Comparison of ENCODE assay signal across 8 mouse cellular contexts in the genomic region with DNA sequence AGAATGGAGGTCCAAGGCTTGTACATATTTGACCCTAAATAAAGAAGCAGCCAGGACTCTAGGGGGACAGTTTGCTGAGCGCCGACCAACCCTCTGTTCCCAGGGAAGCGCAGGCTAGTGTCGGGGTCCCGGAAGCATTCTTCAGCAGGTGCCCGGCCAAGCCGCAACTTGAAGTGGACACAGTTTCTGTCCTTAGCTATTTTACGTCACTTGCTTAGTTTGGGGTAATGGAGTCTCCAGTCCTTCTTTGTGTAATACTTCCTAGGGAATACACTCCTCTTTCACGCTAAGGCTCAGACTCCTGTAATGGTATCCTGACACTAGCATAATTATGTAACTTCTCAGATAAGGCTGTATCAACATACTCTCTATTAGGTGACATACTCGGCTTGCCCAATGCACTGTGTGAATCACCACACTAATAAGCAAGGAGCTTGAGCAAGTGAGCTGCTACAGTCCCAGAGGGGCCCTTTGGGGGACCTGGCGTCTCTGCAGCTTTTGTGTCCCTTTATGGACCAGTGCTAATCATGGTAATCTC. TPM values are rescaled to one million over a fixed set of nuclear protein-coding genes. Genes with fewer than 3 reads are reported as not detected.
DNase-seq lines count a peak whose midpoint lies in the region; ATAC-seq lines count a peak whose summit lies in the region.

No protein-coding gene starts in this region.

- intact Hi-C loops in heart, postnatal 10 days (cut with DNase I): loop anchor here (2.0 to 5.0 kb wide), 3 partner anchors 27 to 66 kb away; no protein-coding TSS in a partner anchor
- intact Hi-C loops in gastrocnemius, postnatal 36 days (cut with DNase I): no loop called here

- H3K27me3 ChIP-seq in heart, embryonic 11.5 days (ENCODE audit: control insufficient read depth, insufficient read depth, low read length): no peaks in the 10 kb centered on the region; the same call in 1 of the 2 replicates
- H3K27me3 ChIP-seq in embryonic facial prominence, embryonic 14.5 days (replicated peaks; ENCODE audit: control insufficient read depth, insufficient read depth, low read length): no peaks in the 10 kb centered on the region
- no peaks in the 10 kb centered on the region for H3K27me3 ChIP-seq in hindbrain, embryonic 16.5 days (replicated peaks; ENCODE audit: control insufficient read depth, insufficient read depth, low read length)
- H3K27me3 ChIP-seq in liver, embryonic 16.5 days (ENCODE audit: control insufficient read depth, insufficient read depth, low read depth, low read length): peaks cover 32% of the 10 kb centered on the region
- H3K27me3 ChIP-seq in neural tube, embryonic 13.5 days: peaks cover 5% of the 10 kb centered on the region

- peaks cover 6% of the 10 kb centered on the region for H3K36me3 ChIP-seq in heart, embryonic 11.5 days (ENCODE audit: control insufficient read depth, insufficient read depth, low read length)
- peaks cover 17% of the 10 kb centered on the region for H3K36me3 ChIP-seq in embryonic facial prominence, embryonic 14.5 days (ENCODE audit: control insufficient read depth, insufficient read depth, low read length)
- peaks cover 10% of the 10 kb centered on the region; the same call in 1 of the 2 replicates for H3K36me3 ChIP-seq in hindbrain, embryonic 16.5 days (ENCODE audit: control insufficient read depth, insufficient read depth, low read length)
- H3K36me3 ChIP-seq in liver, embryonic 16.5 days (ENCODE audit: control insufficient read depth, insufficient read depth): no peaks in the 10 kb centered on the region
- H3K36me3 ChIP-seq in neural tube, embryonic 13.5 days: peaks cover 16% of the 10 kb centered on the region

- peak overlapping the region; percentile 93 for H3K9ac ChIP-seq in heart, embryonic 11.5 days (ENCODE audit: low read depth, low read length)
- H3K9ac ChIP-seq in embryonic facial prominence, embryonic 14.5 days (ENCODE audit: low read depth, low read length): peak overlapping the region; percentile 96
- peak overlapping the region; percentile 97 for H3K9ac ChIP-seq in hindbrain, embryonic 16.5 days (ENCODE audit: low read depth, low read length)
- H3K9ac ChIP-seq in liver, embryonic 16.5 days (ENCODE audit: low read depth, low read length): peak overlapping the region; percentile 73; the same call in 1 of the 2 replicates
- peak overlapping the region; percentile 94 for H3K9ac ChIP-seq in neural tube, embryonic 13.5 days

- WGBS in heart, embryonic 11.5 days (ENCODE audit: insufficient replicate concordance): 24% methylated on average over 11 of the region's 11 CpGs
- WGBS in embryonic facial prominence, embryonic 14.5 days: 15% methylated on average over 11 of the region's 11 CpGs
- WGBS in hindbrain, embryonic 16.5 days: 10% methylated on average over 11 of the region's 11 CpGs
- WGBS in liver, embryonic 16.5 days (ENCODE audit: insufficient replicate concordance): 20% methylated on average over 11 of the region's 11 CpGs
- 11% methylated on average over 11 of the region's 11 CpGs for WGBS in neural tube, embryonic 13.5 days

- H3K4me2 ChIP-seq in heart, embryonic 11.5 days: peak overlapping the region; percentile 84
- peak overlapping the region; percentile 90 for H3K4me2 ChIP-seq in embryonic facial prominence, embryonic 14.5 days (ENCODE audit: low read depth, low read length)
- H3K4me2 ChIP-seq in hindbrain, embryonic 16.5 days (ENCODE audit: low read length): peak overlapping the region; percentile 87
- H3K4me2 ChIP-seq in liver, embryonic 16.5 days (ENCODE audit: low read depth, low read length): peak overlapping the region; percentile 83
- H3K4me2 ChIP-seq in neural tube, embryonic 13.5 days: peak overlapping the region; percentile 83

- no peak overlapping the region for H3K27ac ChIP-seq in heart, embryonic 11.5 days (ENCODE audit: low read depth, low read length)
- H3K27ac ChIP-seq in embryonic facial prominence, embryonic 14.5 days (replicated peaks; ENCODE audit: low read depth, low read length): peak overlapping the region; percentile 88; the same call in 1 of the 2 replicates
- H3K27ac ChIP-seq in hindbrain, embryonic 16.5 days (ENCODE audit: low read depth, low read length): peak overlapping the region; percentile 97
- H3K27ac ChIP-seq in liver, embryonic 16.5 days (ENCODE audit: low read length): no peak overlapping the region
- peak overlapping the region; percentile 94 for H3K27ac ChIP-seq in neural tube, embryonic 13.5 days (replicated peaks)

- no peak for ATAC-seq in heart, embryonic 11.5 days (replicated peaks; ENCODE audit: insufficient number of reproducible peaks, low FRiP score, low TSS enrichment)
- ATAC-seq in embryonic facial prominence, embryonic 14.5 days (ENCODE audit: low read depth): no peak; the same call in 1 of the 2 replicates
- peak; percentile 59 for ATAC-seq in hindbrain, embryonic 16.5 days
- no peak for ATAC-seq in liver, embryonic 16.5 days (ENCODE audit: low read depth)
- peak; percentile 40 for ATAC-seq in neural tube, embryonic 13.5 days (ENCODE audit: low read depth)

- no peaks in the 10 kb centered on the region for H3K9me3 ChIP-seq in heart, embryonic 11.5 days (replicated peaks; ENCODE audit: control insufficient read depth, low read length)
- H3K9me3 ChIP-seq in embryonic facial prominence, embryonic 14.5 days (ENCODE audit: control insufficient read depth, low read length): no peaks in the 10 kb centered on the region
- no peaks in the 10 kb centered on the region for H3K9me3 ChIP-seq in hindbrain, embryonic 16.5 days (ENCODE audit: control insufficient read depth, low read length)
- no peaks in the 10 kb centered on the region for H3K9me3 ChIP-seq in liver, embryonic 16.5 days (replicated peaks; ENCODE audit: control insufficient read depth, low read length)
- H3K9me3 ChIP-seq in neural tube, embryonic 13.5 days: no peaks in the 10 kb centered on the region

- H3K4me1 ChIP-seq in heart, embryonic 11.5 days (ENCODE audit: control insufficient read depth, insufficient read depth, low read length): peaks cover 5% of the 10 kb centered on the region; the same call in 1 of the 2 replicates
- peaks cover 28% of the 10 kb centered on the region for H3K4me1 ChIP-seq in embryonic facial prominence, embryonic 14.5 days (ENCODE audit: control insufficient read depth, insufficient read depth, low read length)
- H3K4me1 ChIP-seq in hindbrain, embryonic 16.5 days (ENCODE audit: control insufficient read depth, insufficient read depth, low read depth, low read length): peaks cover 23% of the 10 kb centered on the region
- H3K4me1 ChIP-seq in liver, embryonic 16.5 days (ENCODE audit: control insufficient read depth, low read depth, low read length): peaks cover 5% of the 10 kb centered on the region
- peaks cover 34% of the 10 kb centered on the region for H3K4me1 ChIP-seq in neural tube, embryonic 13.5 days (replicated peaks)

- H3K4me3 ChIP-seq in heart, embryonic 11.5 days (ENCODE audit: low read depth, low read length): peak overlapping the region; percentile 86
- H3K4me3 ChIP-seq in embryonic facial prominence, embryonic 14.5 days (ENCODE audit: low read depth, low read length): peak overlapping the region; percentile 86
- peak overlapping the region; percentile 80 for H3K4me3 ChIP-seq in hindbrain, embryonic 16.5 days (ENCODE audit: low read length)
- H3K4me3 ChIP-seq in liver, embryonic 16.5 days (ENCODE audit: low read depth, low read length): peak overlapping the region; percentile 78
- peak overlapping the region; percentile 75 for H3K4me3 ChIP-seq in neural tube, embryonic 13.5 days

- no peak for DNase-seq in heart, postnatal 10 days
- peak; percentile 25 for DNase-seq in adipocyte (ENCODE audit: low spot score)
- DNase-seq in embryonic facial prominence, embryonic 14.5 days (ENCODE audit: low spot score): peak; percentile 55
- DNase-seq in gastrocnemius, postnatal 36 days: no peak

RNA-seq across cellular contexts. Expression of a gene that starts 0.8 kb away (rescaled TPM):
- polyA plus RNA-seq in heart, embryonic 11.5 days (2014; fragmentation: Nextera tagmentation; extraction: Ambion mirVana): 39.1 and 45.7 TPM in 2 replicates
- total RNA-seq in heart, postnatal 10 days (2021): 10 to 100 TPM; 40.3 to 43.1 TPM
- 46.8 and 54.9 TPM in 2 replicates for polyA plus RNA-seq in embryonic facial prominence, embryonic 14.5 days (2014; fragmentation: Nextera tagmentation; extraction: Ambion mirVana)
- polyA plus RNA-seq in hindbrain, embryonic 16.5 days (2015; fragmentation: Nextera tagmentation; extraction: Ambion mirVana): 84.9 and 87.2 TPM in 2 replicates
- polyA plus RNA-seq in liver, embryonic 16.5 days (2015; fragmentation: Nextera tagmentation; extraction: Ambion mirVana): 6.7 and 8.3 TPM in 2 replicates
- polyA plus RNA-seq in neural tube, embryonic 13.5 days (2015; fragmentation: Nextera tagmentation; extraction: Ambion mirVana): 50.9 and 51.6 TPM in 2 replicates
- total RNA-seq in gastrocnemius, postnatal 36 days (2021): 10 to 100 TPM; 67.3 to 74.4 TPM

Comparison
In these comparisons a context has a peak if more than half of its experiments do, and no peak if none do; other contexts are left out.
1. ATAC-seq: peak in hindbrain, embryonic 16.5 days (single experiment) and neural tube, embryonic 13.5 days (single experiment); none in heart, embryonic 11.5 days (single experiment), embryonic facial prominence, embryonic 14.5 days (single experiment) and liver, embryonic 16.5 days (single experiment).
2. H3K27ac ChIP-seq: peak in embryonic facial prominence, embryonic 14.5 days (single experiment), hindbrain, embryonic 16.5 days (single experiment) and neural tube, embryonic 13.5 days (single experiment); none in heart, embryonic 11.5 days (single experiment) and liver, embryonic 16.5 days (single experiment).
3. DNase-seq: peak in adipocyte (single experiment) and embryonic facial prominence, embryonic 14.5 days (single experiment); none in heart, postnatal 10 days (0 of 2) and gastrocnemius, postnatal 36 days (0 of 2).
4. Peak in every context shown above with its lines, with median percentiles within 50 percentile points of each other: H3K4me2 ChIP-seq, H3K4me3 ChIP-seq and H3K9ac ChIP-seq.